Mouse (Mus musculus) testis, adult 2 months (tissue): Measurements from ENCODE around the gene Tmem28. TPM values are rescaled to one million over a fixed set of nuclear protein-coding genes. Genes with fewer than 3 reads are reported as not detected.

ENCODE experiments used
- H3K27ac ChIP-seq: fragments of 200-500 bp; 2 replicates; pipeline ENCODE4 v1.5.1; 2012; ENCODE audit warnings: low read depth, low read length; ENCODE audit not compliant: control insufficient read depth, insufficient read depth
- H3K27me3 ChIP-seq: fragments of 200-500 bp; 2 replicates; pipeline ENCODE4 v1.6.1; 2012; ENCODE audit warnings: mild to moderate bottlenecking, low read length, moderate library complexity; ENCODE audit not compliant: control insufficient read depth, insufficient read depth
- H3K36me3 ChIP-seq: fragments of 200-500 bp; 2 replicates; pipeline ENCODE4 v1.6.1; 2012; ENCODE audit warnings: mild to moderate bottlenecking, low read length; ENCODE audit not compliant: control insufficient read depth, insufficient read depth
- H3K4me1 ChIP-seq: fragments of 200-500 bp; 2 replicates; pipeline ENCODE4 v1.6.1; 2012; ENCODE audit warnings: low read length; ENCODE audit not compliant: control insufficient read depth, insufficient read depth
- H3K4me3 ChIP-seq: fragments of 200-500 bp; 2 replicates; pipeline ENCODE4 v1.5.1; 2012; ENCODE audit warnings: low read depth, mild to moderate bottlenecking, low read length, moderate library complexity, mixed read lengths; ENCODE audit not compliant: control insufficient read depth
- CTCF ChIP-seq: fragments of 200-500 bp; IDR thresholded peaks from 2 replicates; pipeline ENCODE4 v1.5.1; 2012; ENCODE audit warnings: low read depth, mild to moderate bottlenecking, inconsistent platforms, low read length, moderate library complexity; ENCODE audit not compliant: control insufficient read depth, insufficient read depth, insufficient replicate concordance
- POLR2A ChIP-seq: fragments of 200-500 bp; IDR thresholded peaks from 2 replicates; pipeline ENCODE4 v1.6.1; 2012; ENCODE audit warnings: low read depth, mild to moderate bottlenecking, inconsistent platforms, low read length, moderate library complexity; ENCODE audit not compliant: control insufficient read depth
- polyA plus RNA-seq: library from polyadenylated mRNA; depleted of rRNA; stranded (reverse); fragments of >200 nt; gene quantifications from 2 replicates; pipeline ENCODE4 v1.2.3, GENCODE M21; 2012; rRNA removed

The Tmem28 gene
- 0.14 and 0.23 TPM in 2 replicates for polyA plus RNA-seq

GRCm38 (mm10) chrX:99820790-99821395 lies at the start of gene Tmem28:
TSS of gene Tmem28 (plus strand) at chrX:99821021.
- no peaks in the 10 kb centered on the region for H3K36me3 ChIP-seq
- no peak for TF ChIP-seq CTCF
- TF ChIP-seq POLR2A: no peak
- peak within 1 kb of the TSS; percentile 79 for H3K4me3 ChIP-seq
- peaks cover 5% of the 10 kb centered on the region for H3K4me1 ChIP-seq
- H3K27ac ChIP-seq: no peak within 1 kb of the TSS
- H3K27me3 ChIP-seq: no peaks in the 10 kb centered on the region

GRCm38 (mm10) chrX:99780308-99780707 lies 40.5 kb upstream of the Tmem28 start:
- Histone ChIP-seq H3K4me3 (no peak overlapping the region), H3K36me3 (no peaks in the 10 kb centered on the region), H3K27ac (no peak overlapping the region), H3K4me1 (no peaks in the 10 kb centered on the region), H3K27me3 (no peaks in the 10 kb centered on the region)
- TF ChIP-seq POLR2A (no peak), CTCF (no peak)

- no peaks in the 10 kb centered on the region for H3K27me3 ChIP-seq
- H3K4me3 ChIP-seq: no peak overlapping the region
- TF ChIP-seq CTCF (no peak), POLR2A (no peak)
- no peak overlapping the region for H3K27ac ChIP-seq
- no peaks in the 10 kb centered on the region for H3K4me1 ChIP-seq
- no peaks in the 10 kb centered on the region for H3K36me3 ChIP-seq
Measured at GRCm38 (mm10) chrX:99808375-99808774, 12.4 kb upstream of the Tmem28 start.

GRCm38 (mm10) chrX:99819395-99819935 lies 1.4 kb upstream of the Tmem28 start:
- H3K36me3 ChIP-seq: no peaks in the 10 kb centered on the region
- peaks cover 5% of the 10 kb centered on the region for H3K4me1 ChIP-seq
- H3K27ac ChIP-seq: 0 out of 2 replicates have a peak overlapping the region, but pooled peaks have one; percentile 36
- peak overlapping the region; percentile 79 for H3K4me3 ChIP-seq
- H3K27me3 ChIP-seq: no peaks in the 10 kb centered on the region
- TF ChIP-seq POLR2A (no peak), CTCF (no peak)

GRCm38 (mm10) chrX:99819936-99820789 lies 658 bp upstream of the Tmem28 start:
- Histone ChIP-seq H3K4me1 (peaks cover 5% of the 10 kb centered on the region), H3K27me3 (no peaks in the 10 kb centered on the region), H3K27ac (no peak overlapping the region), H3K4me3 (peak overlapping the region; percentile 79), H3K36me3 (no peaks in the 10 kb centered on the region)
- no peak for TF ChIP-seq CTCF
- TF ChIP-seq POLR2A: no peak

- Histone ChIP-seq H3K27ac (no peak overlapping the region), H3K36me3 (no peaks in the 10 kb centered on the region), H3K4me3 (no peak overlapping the region), H3K4me1 (no peaks in the 10 kb centered on the region), H3K27me3 (no peaks in the 10 kb centered on the region)
- TF ChIP-seq POLR2A (no peak), CTCF (no peak)
Measured at GRCm38 (mm10) chrX:99842090-99842489, 21.3 kb downstream of the Tmem28 start.

- H3K27ac ChIP-seq: peak overlapping the region; percentile 81
- no peaks in the 10 kb centered on the region for H3K27me3 ChIP-seq
- TF ChIP-seq POLR2A (no peak), CTCF (peak; percentile 54; the same call in 1 of the 2 replicates)
- peak overlapping the region; percentile 83 for H3K4me3 ChIP-seq
- no peaks in the 10 kb centered on the region for H3K36me3 ChIP-seq
- peaks cover 6% of the 10 kb centered on the region; the same call in 1 of the 2 replicates for H3K4me1 ChIP-seq
Measured at GRCm38 (mm10) chrX:99853261-99853741, 32.5 kb downstream of the Tmem28 start.
